Mouse (Mus musculus) kidney, postnatal 0 days (tissue): ENCODE measurements around the gene Ndufaf7. TPM values are rescaled to one million over a fixed set of nuclear protein-coding genes. Genes with fewer than 3 reads are reported as not detected.

Experiments
- ATAC-seq: fragments of 200-750 bp; cut with Nextera tagmentation; replicated peaks from 2 replicates; pipeline ENCODE4 v1.8.0; 2017; ENCODE audit warnings: low read depth, moderate number of reproducible peaks, moderate TSS enrichment, moderate library complexity; ENCODE audit not compliant: low FRiP score
- DNase-seq: peaks from one replicate; pipeline ENCODE4 v3.0.0-alpha.2; 2016; ENCODE audit warnings: low spot score
- H3K27ac ChIP-seq: fragments of 300-500 bp; sonication (generic); 2 replicates; pipeline ENCODE4 v1.5.1; 2014; ENCODE audit warnings: mild to moderate bottlenecking
- H3K27me3 ChIP-seq: fragments of 300-500 bp; sonication (generic); 2 replicates; pipeline ENCODE4 v1.6.1; 2014; ENCODE audit warnings: low read length, mixed read lengths; ENCODE audit not compliant: insufficient read depth
- H3K36me3 ChIP-seq: fragments of 300-500 bp; sonication (generic); 2 replicates; pipeline ENCODE4 v1.6.1; 2014; ENCODE audit warnings: low read length, mixed read lengths; ENCODE audit not compliant: insufficient read depth
- H3K4me1 ChIP-seq: fragments of 300-500 bp; sonication (generic); replicated peaks from 2 replicates; pipeline ENCODE4 v1.6.1; 2014; ENCODE audit warnings: antibody characterized with exemption, low read length, mixed read lengths; ENCODE audit not compliant: insufficient read depth
- H3K4me2 ChIP-seq: fragments of 300-500 bp; sonication (generic); 2 replicates; pipeline ENCODE4 v1.6.1; 2014; ENCODE audit warnings: mild to moderate bottlenecking, low read length, moderate library complexity, mixed read lengths
- H3K4me3 ChIP-seq: fragments of 300-500 bp; sonication (generic); replicated peaks from 2 replicates; pipeline ENCODE4 v1.5.1; 2014; ENCODE audit warnings: low read depth, low read length
- H3K9ac ChIP-seq: fragments of 300-500 bp; sonication (generic); 2 replicates; pipeline ENCODE4 v1.6.1; 2014; ENCODE audit warnings: low read depth, low read length
- H3K9me3 ChIP-seq: fragments of 300-500 bp; sonication (generic); replicated peaks from 2 replicates; pipeline ENCODE4 v1.6.1; 2016; ENCODE audit warnings: low read length, inconsistent platforms, mixed read lengths
- CTCF ChIP-seq: IDR thresholded peaks from 2 replicates; pipeline ENCODE4 v1.5.1; 2016; ENCODE audit warnings: antibody characterized with exemption, low read depth, mild to moderate bottlenecking, moderate library complexity
- WGBS: fragments of 180-500 bp; shearing (Covaris S2); extraction: QIAGEN DNeasy Blood & Tissue Kit; methylation state at CpG from one replicate; pipeline ENCODE4 v1.1.7; 2014; 5-methylcytosine and 5-hydroxymethylcytosine counted together
- polyA plus RNA-seq: library from polyadenylated mRNA; unstranded; fragments of >200 nt; fragmentation: Nextera tagmentation; extraction: Ambion mirVana; gene quantifications from 2 replicates; pipeline ENCODE4 v1.2.1, GENCODE M21; 2015

The Ndufaf7 gene
- polyA plus RNA-seq, 1 experiment from 2014 or later = 57.8 TPM

GRCm38 (mm10) chr17:78916899-78917298, 20.0 kb upstream of the Ndufaf7 start:
- peak; percentile 36 for DNase-seq
- ATAC-seq = peak; percentile 26; the same call in 1 of the 2 replicates
- under 1% methylated on average over 11 of the region's 11 CpGs for WGBS
- Histone ChIP-seq H3K9ac (peak overlapping the region; percentile 75), H3K4me1 (peaks cover 5% of the 10 kb centered on the region; the same call in 1 of the 2 replicates), H3K9me3 (no peaks in the 10 kb centered on the region), H3K27me3 (no peaks in the 10 kb centered on the region), H3K27ac (peak overlapping the region; percentile 89), H3K4me3 (peak overlapping the region; percentile 59), H3K36me3 (peaks cover 19% of the 10 kb centered on the region), H3K4me2 (peak overlapping the region; percentile 75)
- TF ChIP-seq CTCF = no peak

GRCm38 (mm10) chr17:78917696-78918095, 19.2 kb upstream of the Ndufaf7 start:
- Histone ChIP-seq H3K27ac (no peak overlapping the region), H3K4me1 (peaks cover 5% of the 10 kb centered on the region; the same call in 1 of the 2 replicates), H3K9me3 (no peaks in the 10 kb centered on the region), H3K4me2 (peak overlapping the region; percentile 75), H3K4me3 (no peak overlapping the region; the same call in 1 of the 2 replicates), H3K9ac (0 out of 2 replicates have a peak overlapping the region, but pooled peaks have one; percentile 75), H3K27me3 (no peaks in the 10 kb centered on the region), H3K36me3 (peaks cover 25% of the 10 kb centered on the region)
- ATAC-seq = no peak
- TF ChIP-seq CTCF = no peak
- no peak for DNase-seq
- 39% methylated on average over 6 of the region's 6 CpGs for WGBS

GRCm38 (mm10) chr17:78935857-78936256, 1.1 kb upstream of the Ndufaf7 start:
- 77% methylated on average over 2 of the region's 2 CpGs for WGBS
- no peaks in the 10 kb centered on the region for H3K9me3 ChIP-seq
- no peak for DNase-seq
- ATAC-seq = no peak
- peak overlapping the region; percentile 81 for H3K4me2 ChIP-seq
- H3K27ac ChIP-seq = no peak overlapping the region
- no peak for TF ChIP-seq CTCF
- no peaks in the 10 kb centered on the region for H3K27me3 ChIP-seq
- peak overlapping the region; percentile 89 for H3K4me3 ChIP-seq
- H3K36me3 ChIP-seq = peaks cover 37% of the 10 kb centered on the region
- H3K9ac ChIP-seq = peak overlapping the region; percentile 79
- peaks cover 11% of the 10 kb centered on the region; the same call in 1 of the 2 replicates for H3K4me1 ChIP-seq

- DNase-seq (no peak), ATAC-seq (0 out of 2 replicates have a peak, but pooled peaks have one; percentile 1)
- Histone ChIP-seq H3K27ac (no peak overlapping the region; the same call in 1 of the 2 replicates), H3K4me3 (peak overlapping the region; percentile 89), H3K9me3 (no peaks in the 10 kb centered on the region), H3K4me2 (peak overlapping the region; percentile 81), H3K27me3 (no peaks in the 10 kb centered on the region), H3K36me3 (peaks cover 28% of the 10 kb centered on the region), H3K9ac (peak overlapping the region; percentile 79), H3K4me1 (peaks cover 11% of the 10 kb centered on the region; the same call in 1 of the 2 replicates)
- 10% methylated on average over 26 of the region's 26 CpGs for whole genome bisulfite sequencing
- no peak for TF ChIP-seq CTCF
These were observed 405 bp downstream of the Ndufaf7 start for GRCm38 (mm10) chr17:78937229-78937853.

- H3K4me3 ChIP-seq = no peak overlapping the region
- H3K9ac ChIP-seq = no peak overlapping the region
- WGBS = 91% methylated on average over 4 of the region's 4 CpGs
- no peaks in the 10 kb centered on the region for H3K27me3 ChIP-seq
- ATAC-seq (no peak), DNase-seq (no peak)
- no peak for TF ChIP-seq CTCF
- H3K4me1 ChIP-seq = 0 out of 2 replicates have a peak, but pooled peaks cover 7% of the 10 kb centered on the region
- peaks cover 17% of the 10 kb centered on the region; the same call in 1 of the 2 replicates for H3K36me3 ChIP-seq
- no peak overlapping the region for H3K27ac ChIP-seq
- no peaks in the 10 kb centered on the region for H3K9me3 ChIP-seq
- H3K4me2 ChIP-seq = no peak overlapping the region
These were observed 2.0 kb downstream of the Ndufaf7 start for GRCm38 (mm10) chr17:78938927-78939326.

GRCm38 (mm10) chr17:78942579-78942978, 5.6 kb downstream of the Ndufaf7 start:
- Histone ChIP-seq H3K4me3 (no peak overlapping the region), H3K9ac (no peak overlapping the region), H3K36me3 (peaks cover 9% of the 10 kb centered on the region; the same call in 1 of the 2 replicates), H3K4me1 (0 out of 2 replicates have a peak, but pooled peaks cover under 1% of the 10 kb centered on the region), H3K4me2 (no peak overlapping the region), H3K27me3 (no peaks in the 10 kb centered on the region), H3K27ac (no peak overlapping the region), H3K9me3 (no peaks in the 10 kb centered on the region)
- 32% methylated on average over 11 of the region's 11 CpGs for WGBS
- TF ChIP-seq CTCF = no peak
- DNase-seq (no peak), ATAC-seq (no peak)
